Mouse (Mus musculus) layer of hippocampus, postnatal 36 days (tissue): Measurements from ENCODE around the gene Cdca7. TPM values are rescaled to one million over a fixed set of nuclear protein-coding genes. Genes with fewer than 3 reads are reported as not detected.

Source experiments
- DNase-seq, 2 experiments: peaks; one replicate each; pipeline ENCODE4 v3.0.0; 2022
- total RNA-seq, 2 experiments: library from RNA; stranded (reverse); gene quantifications; 2 replicates each; pipeline ENCODE4 v1.2.3; 2021

Gene Cdca7
- total RNA-seq, 2 experiments from 2014 or later: 6.3 to 6.7 TPM

- no peak for DNase-seq
Measured at GRCm38 (mm10) chr2:72493039-72493438, 17.1 kb downstream of the Cdca7 start.

GRCm38 (mm10) chr2:72499074-72499721 lies 23.2 kb downstream of the Cdca7 start:
- DNase-seq: no peak

DNA sequence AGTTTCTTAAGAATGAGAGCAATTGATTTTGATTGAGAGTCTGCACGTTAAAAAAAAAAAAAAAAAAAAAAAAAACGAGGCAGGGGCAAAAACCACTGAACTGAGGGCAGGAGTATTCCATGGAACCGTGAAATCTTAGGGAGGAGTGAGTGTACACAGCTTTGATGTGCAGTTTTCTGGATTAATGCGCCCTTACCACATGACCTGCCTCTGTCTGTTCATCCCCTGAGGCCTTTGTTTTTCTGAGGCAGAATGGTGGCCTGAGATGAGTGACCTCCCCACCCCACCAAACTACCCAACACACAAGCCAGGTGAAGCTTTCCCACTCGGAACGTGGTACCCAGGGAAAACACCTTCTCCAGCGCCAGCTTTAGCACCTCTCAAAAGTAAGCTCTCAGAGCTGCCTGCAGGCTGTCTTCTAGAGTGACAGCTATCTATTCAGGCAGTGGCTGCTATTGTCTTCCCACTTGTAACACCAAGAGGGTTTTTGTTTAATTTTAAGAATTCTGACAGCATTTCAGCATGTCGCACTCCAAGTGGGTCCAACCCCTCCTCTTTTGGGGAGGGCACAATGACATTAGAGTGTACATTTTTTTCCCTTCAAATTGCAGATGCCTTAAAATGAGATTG lies 23.9 kb downstream of the Cdca7 start:
- no peak for DNase-seq

DNA sequence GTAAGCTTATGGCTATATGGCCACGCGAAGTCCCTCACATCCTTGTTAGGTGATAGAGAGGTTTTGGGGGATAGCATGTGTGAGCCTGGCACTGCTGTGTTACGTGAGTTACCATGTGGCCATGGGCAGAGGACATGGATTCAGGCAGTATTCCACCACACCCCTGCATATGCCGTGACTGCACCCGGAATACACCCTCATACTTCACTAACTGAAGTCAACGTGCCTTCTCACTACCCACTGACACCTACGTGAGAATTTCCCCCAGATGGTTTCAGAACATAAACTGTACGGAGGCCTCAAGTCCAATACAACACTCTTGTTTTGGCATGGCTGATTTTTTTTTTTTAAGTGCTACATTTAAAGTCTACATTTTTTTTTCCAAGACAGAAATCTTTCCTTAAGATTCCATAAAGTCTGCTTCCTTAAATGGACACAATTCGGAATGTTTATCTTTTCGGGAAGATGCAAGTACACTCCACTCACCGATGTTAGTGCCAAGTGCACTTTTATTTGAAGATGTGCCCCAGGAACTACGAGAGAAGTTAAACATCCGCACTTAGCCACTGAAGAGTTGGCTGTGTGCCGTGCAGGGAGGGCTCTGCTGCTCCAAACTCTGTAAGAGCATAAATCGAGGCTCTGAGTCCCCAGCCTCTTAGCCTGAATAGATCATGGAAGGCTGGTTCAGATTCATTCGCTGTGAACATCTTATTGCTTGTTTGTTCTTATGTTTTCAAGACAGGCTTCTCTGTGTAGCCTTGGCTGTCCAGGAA lies 26.3 kb downstream of the Cdca7 start:
- no peak for DNase-seq

- no peak for DNase-seq
Measured at GRCm38 (mm10) chr2:72503646-72504045, 27.7 kb downstream of the Cdca7 start.

DNA sequence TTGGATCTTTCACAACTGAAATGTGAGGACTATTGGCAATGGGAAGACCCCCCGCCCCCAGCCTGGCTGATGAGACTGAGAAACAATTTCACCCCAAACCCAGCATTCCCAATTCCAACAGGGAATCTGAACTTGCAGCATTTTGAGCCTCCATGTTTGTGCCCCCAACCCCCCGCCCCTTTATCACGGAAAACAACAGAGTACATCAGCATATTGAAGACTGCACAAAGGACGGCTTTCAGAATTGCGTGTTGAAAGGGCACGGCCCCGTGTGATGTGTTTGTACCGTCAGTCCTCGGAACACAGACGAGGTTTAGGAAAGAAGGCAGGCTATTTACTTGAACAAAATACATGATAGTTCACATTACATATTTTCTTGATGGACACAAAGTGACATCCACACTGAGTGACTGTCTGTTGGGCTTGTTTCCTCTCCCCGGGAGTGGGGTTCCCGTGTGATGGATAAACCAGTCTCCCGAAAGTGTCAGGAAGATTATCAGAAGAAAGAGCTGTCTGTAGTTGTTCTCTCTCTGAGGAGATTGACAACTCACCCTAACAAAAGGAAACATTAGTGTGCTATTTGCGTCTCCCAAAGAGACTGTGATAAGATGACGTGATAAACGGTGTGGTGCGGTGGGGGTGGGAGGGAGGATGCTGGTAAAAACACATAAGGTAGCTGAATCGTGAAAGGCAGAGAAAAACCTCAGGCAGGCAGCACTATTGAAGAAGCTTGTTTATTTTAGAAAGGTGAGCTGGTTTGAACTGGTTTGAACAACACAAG lies 32.1 kb downstream of the Cdca7 start:
- no peak for DNase-seq

DNA sequence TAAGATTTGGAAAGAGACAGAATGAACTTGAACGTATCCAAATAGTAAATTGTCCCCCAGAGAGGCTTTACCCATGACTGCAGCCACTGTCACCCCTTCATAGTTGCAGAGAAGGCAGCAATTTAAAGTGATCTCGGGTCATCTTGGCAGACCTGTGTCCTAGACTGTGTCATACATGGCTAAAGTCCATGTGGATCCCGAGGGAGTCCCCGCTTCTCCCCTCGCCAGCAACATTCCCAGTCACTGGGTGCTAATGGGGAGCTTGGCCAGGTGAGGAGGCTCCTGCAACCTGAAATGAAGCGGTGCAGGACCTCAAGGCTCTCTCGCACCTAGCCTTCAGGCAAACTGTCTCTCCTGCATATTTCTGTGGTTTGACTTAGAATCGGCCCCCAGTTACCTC lies 32.9 kb downstream of the Cdca7 start:
- no peak for DNase-seq

GRCm38 (mm10) chr2:72515526-72515925 lies 39.6 kb downstream of the Cdca7 start:
- DNase-seq: no peak

DNA sequence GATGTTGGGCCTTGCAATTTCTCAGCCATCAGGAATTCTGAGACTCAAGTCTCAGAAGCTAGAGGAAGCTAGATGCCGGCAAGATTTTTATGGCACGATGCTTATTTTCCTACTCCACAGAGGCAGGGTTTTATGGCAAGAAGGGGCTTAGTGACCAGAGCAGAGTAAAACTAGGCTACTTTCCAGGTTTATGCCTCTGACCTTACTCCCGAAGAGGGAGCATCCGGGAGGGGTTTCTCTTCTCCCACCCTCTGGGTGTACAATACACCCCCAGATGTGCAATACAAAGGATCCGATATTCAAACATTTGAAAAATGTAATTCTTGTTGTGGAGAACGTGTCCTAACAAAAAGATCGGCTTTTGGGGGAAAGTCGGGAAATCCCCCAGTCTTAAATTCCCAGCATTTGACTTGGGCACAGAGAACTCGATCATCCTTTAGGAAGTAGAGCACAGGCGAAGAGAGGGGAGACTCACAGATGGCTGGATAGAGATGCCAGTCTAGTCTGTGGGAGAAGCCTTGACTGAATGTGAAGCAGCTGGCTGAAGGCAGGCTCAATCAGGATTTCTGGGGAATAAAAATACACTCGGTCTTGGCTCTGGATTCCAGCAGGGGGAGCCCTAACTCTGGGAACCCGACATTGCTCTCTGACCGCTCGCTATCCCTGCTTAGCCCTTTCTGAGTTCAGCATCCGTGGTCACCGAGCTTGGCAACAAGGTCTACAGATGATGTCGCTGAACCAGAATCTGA lies 40.2 kb downstream of the Cdca7 start:
- DNase-seq: peak; percentile 82 to 84

- no peak for DNase-seq
Measured at GRCm38 (mm10) chr2:72516720-72517089, 40.7 kb downstream of the Cdca7 start.

- no peak for DNase-seq
Measured at GRCm38 (mm10) chr2:72524022-72524421, 48.1 kb downstream of the Cdca7 start.

- no peak for DNase-seq
Measured at GRCm38 (mm10) chr2:72525556-72525955, 49.6 kb downstream of the Cdca7 start.

DNA sequence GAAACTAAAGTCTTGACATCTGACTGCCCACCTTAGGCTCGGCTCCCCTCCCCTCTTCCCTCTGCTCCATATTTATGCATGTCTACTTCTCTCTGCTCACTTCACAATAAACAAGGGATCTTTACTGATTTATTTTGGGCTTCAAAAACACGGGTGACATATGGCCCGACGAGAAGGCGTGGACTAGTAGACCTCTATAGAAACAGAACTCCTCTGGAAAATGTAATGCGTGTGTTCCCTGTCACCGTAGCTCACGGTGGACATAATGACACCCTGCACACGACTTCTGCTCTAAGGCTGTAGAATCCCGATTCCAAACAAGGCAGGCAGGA lies 53.0 kb downstream of the Cdca7 start:
- DNase-seq: no peak

- DNase-seq: peak; percentile 48 to 55
Measured at GRCm38 (mm10) chr2:72529358-72530319, 53.7 kb downstream of the Cdca7 start.

DNA sequence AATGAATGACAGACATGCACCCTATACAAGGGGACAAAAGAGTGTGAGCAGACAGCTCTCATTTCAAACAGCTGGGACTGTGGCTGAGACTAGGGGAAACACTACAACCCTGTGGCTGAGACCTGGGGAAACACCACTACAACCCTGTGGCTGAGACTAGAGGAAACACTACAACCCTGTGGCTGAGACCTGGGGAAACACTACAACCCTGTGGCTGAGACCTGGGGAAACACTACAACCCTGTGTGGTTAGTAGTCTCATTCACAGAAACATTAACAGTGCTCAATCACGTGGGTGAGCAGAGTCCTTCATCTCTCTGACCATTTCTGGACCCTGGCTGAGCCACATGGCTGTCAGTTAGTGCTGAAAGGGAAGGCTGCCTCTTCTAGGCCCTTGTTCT lies 59.9 kb downstream of the Cdca7 start:
- no peak for DNase-seq

Other genes starting within 250 kb of the Cdca7 start
- 10 to 100 TPM; 10.7 to 11.5 TPM for gene Map3k20, start 190.5 kb upstream of the Cdca7 start, total RNA-seq